ENCODE assay signal across 9 mouse cellular contexts in the genomic region with DNA sequence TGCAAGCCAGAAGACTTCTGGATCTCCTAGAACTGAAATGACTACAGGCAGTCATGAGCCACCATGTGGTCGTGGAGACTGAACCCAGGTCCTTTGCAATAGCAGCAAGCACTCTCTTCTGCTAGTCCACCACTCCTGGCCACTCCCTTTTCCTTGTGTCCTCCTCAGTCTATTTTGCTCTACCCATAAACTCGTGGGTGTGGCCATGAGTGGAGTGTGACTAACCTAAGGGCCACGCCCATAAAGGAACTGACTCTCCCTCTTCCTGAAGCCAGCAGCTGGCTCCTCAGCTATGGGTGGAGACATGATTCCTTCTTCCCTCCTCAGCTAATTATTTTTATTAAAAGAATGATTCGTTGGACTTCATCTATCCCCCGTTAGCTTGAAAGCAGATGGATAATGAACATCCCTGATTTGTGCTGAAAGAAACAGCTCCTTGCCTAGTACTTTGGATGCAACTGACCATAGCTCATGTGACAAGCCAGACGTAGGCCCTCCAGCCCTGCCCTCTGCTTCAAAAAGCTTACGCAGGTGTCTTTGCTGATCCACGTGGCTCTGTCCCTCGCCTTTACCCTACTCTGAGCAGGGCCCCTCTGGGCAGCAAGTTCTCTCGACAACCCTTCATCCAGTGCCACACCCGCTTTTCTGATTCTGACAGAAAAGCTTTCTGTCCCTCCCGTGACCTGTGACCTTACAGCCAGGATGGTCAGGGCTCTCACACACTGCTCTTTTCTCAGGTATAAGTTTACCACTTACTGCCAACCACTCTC. TPM values are rescaled to one million over a fixed set of nuclear protein-coding genes. Genes with fewer than 3 reads are reported as not detected.
DNase-seq lines count a peak whose midpoint lies in the region; ATAC-seq and TF ChIP-seq lines count a peak whose summit lies in the region.
"Had no signal": no experiment of that assay in that cellular context is flagged by ENCODE, and none has a peak within 500 bp of the region (broad histone marks: within the 10 kb centered on the region; RNA-seq: fewer than 3 reads in every experiment).

No protein-coding gene starts in this region.

- no peak for TF ChIP-seq EP300 in lung, postnatal 0 days (IDR thresholded peaks at IDR 0.05)

- H3K9me3 ChIP-seq in E14TG2a.4 (ENCODE audit: low read length): peaks cover 3% of the 10 kb centered on the region; the same call in 1 of the 2 replicates
- no peaks in the 10 kb centered on the region for H3K9me3 ChIP-seq in lung, postnatal 0 days (ENCODE audit: low read length)
- H3K9me3 ChIP-seq in hindbrain, embryonic 14.5 days (ENCODE audit: control insufficient read depth, low read length): no peaks in the 10 kb centered on the region

- peak; percentile 28 for DNase-seq in gastrocnemius, postnatal 25 days
- DNase-seq in gastrocnemius, postnatal 10 days: no peak
- DNase-seq in lung, postnatal 0 days (ENCODE audit: low spot score): peak; percentile 81
- DNase-seq in layer of hippocampus, postnatal 10 days (ENCODE audit: low spot score in 2 of 2): no peak
- DNase-seq in hindbrain, embryonic 14.5 days (ENCODE audit: low spot score): no peak
- DNase-seq: left cerebral cortex, postnatal 4 days had no signal

- H3K27me3 ChIP-seq in E14TG2a.4 (ENCODE audit: insufficient read depth, low read length): no peaks in the 10 kb centered on the region
- peaks cover 16% of the 10 kb centered on the region for H3K27me3 ChIP-seq in lung, postnatal 0 days (replicated peaks; ENCODE audit: insufficient read depth, low read length)
- peaks cover 27% of the 10 kb centered on the region for H3K27me3 ChIP-seq in hindbrain, embryonic 14.5 days (ENCODE audit: control insufficient read depth, insufficient read depth, low read length)

- no peak overlapping the region for H3K4me2 ChIP-seq in lung, postnatal 0 days (replicated peaks; ENCODE audit: low read depth, low read length)
- no peak overlapping the region for H3K4me2 ChIP-seq in hindbrain, embryonic 14.5 days (replicated peaks)

- no peak for TF ChIP-seq CTCF in E14TG2a.4 (conservative IDR thresholded peaks at IDR 0.05; ENCODE audit: low read length)
- no peak for TF ChIP-seq CTCF in lung, postnatal 0 days (IDR thresholded peaks at IDR 0.05)

- no peak overlapping the region for H3K27ac ChIP-seq in lung, postnatal 0 days (ENCODE audit: low read length)
- no peak overlapping the region for H3K27ac ChIP-seq in hindbrain, embryonic 14.5 days

- peaks cover 7% of the 10 kb centered on the region for H3K36me3 ChIP-seq in E14TG2a.4 (ENCODE audit: insufficient read depth, low read length)
- no peaks in the 10 kb centered on the region for H3K36me3 ChIP-seq in lung, postnatal 0 days (ENCODE audit: insufficient read depth, low read length)
- no peaks in the 10 kb centered on the region for H3K36me3 ChIP-seq in hindbrain, embryonic 14.5 days (replicated peaks; ENCODE audit: control insufficient read depth, insufficient read depth)

- H3K4me1 ChIP-seq in E14TG2a.4 (replicated peaks; ENCODE audit: low read depth, low read length): peaks cover 78% of the 10 kb centered on the region
- H3K4me1 ChIP-seq in lung, postnatal 0 days (ENCODE audit: insufficient read depth, low read depth, low read length): peaks cover 12% of the 10 kb centered on the region; the same call in 1 of the 2 replicates
- no peaks in the 10 kb centered on the region; the same call in 1 of the 2 replicates for H3K4me1 ChIP-seq in hindbrain, embryonic 14.5 days (replicated peaks; ENCODE audit: control insufficient read depth, insufficient read depth, low read length)

- no peak overlapping the region for H3K9ac ChIP-seq in lung, postnatal 0 days (replicated peaks; ENCODE audit: low read depth)
- no peak overlapping the region for H3K9ac ChIP-seq in hindbrain, embryonic 14.5 days

- 42% methylated on average over 12 of the region's 12 CpGs for WGBS in lung, postnatal 0 days
- WGBS in hindbrain, embryonic 14.5 days: 77% methylated on average over 12 of the region's 12 CpGs

- peak overlapping the region; percentile 8; the same call in 1 of the 2 replicates for H3K4me3 ChIP-seq in E14TG2a.4 (replicated peaks; ENCODE audit: low read length)
- H3K4me3 ChIP-seq in lung, postnatal 0 days (ENCODE audit: low read depth, low read length): no peak overlapping the region
- H3K4me3 ChIP-seq in hindbrain, embryonic 14.5 days (replicated peaks; ENCODE audit: low read length): no peak overlapping the region

- ATAC-seq in erythroid progenitor cell, adult 5-6 weeks (replicated peaks; ENCODE audit: low FRiP score, poor library complexity, severe bottlenecking): peak; percentile 65
- ATAC-seq in lung, postnatal 0 days: peak; percentile 56
- ATAC-seq in CD4-positive, CD25-positive, alpha-beta regulatory T cell, adult 4 months: no peak
- no peak for ATAC-seq in hindbrain, embryonic 14.5 days (ENCODE audit: low FRiP score)

RNA-seq across cellular contexts. Expression of gene Grtp1, which starts 4.1 kb away (rescaled TPM):
- total RNA-seq in gastrocnemius, postnatal 25 days (2021): 10 to 100 TPM; 16.3 to 17.3 TPM
- 10 to 100 TPM in 1 of 2 experiments, 1 to 10 TPM in 1; 9.8 to 14.0 TPM for total RNA-seq in gastrocnemius, postnatal 10 days (2021)
- total RNA-seq in erythroid progenitor cell, adult 5-6 weeks (2015; ENCODE audit: low replicate concordance): 5.0 and 6.3 TPM in 2 replicates
- 3.5 and 8.6 TPM in 2 replicates for total RNA-seq in erythroid progenitor cell, adult 5-6 weeks (2017; ENCODE audit: low replicate concordance)
- 2.0 and 2.5 TPM in 2 replicates for polyA plus RNA-seq in lung, postnatal 0 days (2015; fragmentation: Nextera tagmentation; extraction: Ambion mirVana)
- 10 to 100 TPM; 10.3 to 10.8 TPM for total RNA-seq in layer of hippocampus, postnatal 10 days (2021)
- 1 to 10 TPM; 2.8 to 3.2 TPM for polyA plus RNA-seq in CD4-positive, CD25-positive, alpha-beta regulatory T cell, adult 4 months (2017; shearing (Covaris generic))
- polyA plus RNA-seq in hindbrain, embryonic 14.5 days (2014; fragmentation: Nextera tagmentation; extraction: Ambion mirVana): 11.7 and 12.6 TPM in 2 replicates

RNA-seq across cellular contexts. Expression of gene Lamp1, which starts 45.6 kb away (rescaled TPM):
- 100 to 1,000 TPM; 294 to 322 TPM for total RNA-seq in gastrocnemius, postnatal 25 days (2021)
- 100 to 1,000 TPM; 234 to 237 TPM for total RNA-seq in gastrocnemius, postnatal 10 days (2021)
- total RNA-seq in erythroid progenitor cell, adult 5-6 weeks (2015; ENCODE audit: low replicate concordance): 113 and 132 TPM in 2 replicates
- total RNA-seq in erythroid progenitor cell, adult 5-6 weeks (2017; ENCODE audit: low replicate concordance): 119 TPM in 2 replicates
- 508 and 522 TPM in 2 replicates for polyA plus RNA-seq in lung, postnatal 0 days (2015; fragmentation: Nextera tagmentation; extraction: Ambion mirVana)
- total RNA-seq in layer of hippocampus, postnatal 10 days (2021): 100 to 1,000 TPM; 283 to 309 TPM
- polyA plus RNA-seq in CD4-positive, CD25-positive, alpha-beta regulatory T cell, adult 4 months (2017; shearing (Covaris generic)): 10 to 100 TPM; 12.6 to 25.2 TPM
- polyA plus RNA-seq in hindbrain, embryonic 14.5 days (2014; fragmentation: Nextera tagmentation; extraction: Ambion mirVana): 331 and 347 TPM in 2 replicates

RNA-seq across cellular contexts. Expression of gene Adprhl1, which starts 49.4 kb away (rescaled TPM):
- total RNA-seq in gastrocnemius, postnatal 25 days (2021): 10 to 100 TPM; 42.3 to 61.6 TPM
- 10 to 100 TPM; 70.9 to 79.8 TPM for total RNA-seq in gastrocnemius, postnatal 10 days (2021)
- not detected in 2 replicates for total RNA-seq in erythroid progenitor cell, adult 5-6 weeks (2015; ENCODE audit: low replicate concordance)
- 3.7 TPM in 1 of 2 replicates, not detected in the other for total RNA-seq in erythroid progenitor cell, adult 5-6 weeks (2017; ENCODE audit: low replicate concordance)
- polyA plus RNA-seq in lung, postnatal 0 days (2015; fragmentation: Nextera tagmentation; extraction: Ambion mirVana): 0.93 and 1.0 TPM in 2 replicates
- total RNA-seq in layer of hippocampus, postnatal 10 days (2021): 1 to 10 TPM; 2.2 to 3.1 TPM
- polyA plus RNA-seq in CD4-positive, CD25-positive, alpha-beta regulatory T cell, adult 4 months (2017; shearing (Covaris generic)): under 1 TPM in 1 of 2 experiments, not detected in 1; 0.12 TPM
- not detected in 2 replicates for polyA plus RNA-seq in hindbrain, embryonic 14.5 days (2014; fragmentation: Nextera tagmentation; extraction: Ambion mirVana)

Comparison
In these comparisons a context has a peak if more than half of its experiments do, and no peak if none do; other contexts are left out.
1. DNase-seq: peak in gastrocnemius, postnatal 25 days (single experiment) and lung, postnatal 0 days (single experiment); none in gastrocnemius, postnatal 10 days (single experiment), layer of hippocampus, postnatal 10 days (0 of 2) and hindbrain, embryonic 14.5 days (single experiment).
2. ATAC-seq: peak in erythroid progenitor cell, adult 5-6 weeks (single experiment) and lung, postnatal 0 days (single experiment); none in CD4-positive, CD25-positive, alpha-beta regulatory T cell, adult 4 months (single experiment) and hindbrain, embryonic 14.5 days (single experiment).
3. RNA of gene Adprhl1, which starts 49.4 kb away (total RNA-seq): 70.9 to 79.8 TPM in gastrocnemius, postnatal 10 days and 42.3 to 61.6 TPM in gastrocnemius, postnatal 25 days; 2.2 to 3.1 TPM in layer of hippocampus, postnatal 10 days and 3.7 TPM in erythroid progenitor cell, adult 5-6 weeks; every median in the first group is over 4 times any median in the second.